Mouse (Mus musculus) brown adipose tissue, adult 24 weeks (tissue): ENCODE measurements around the gene Zbtb20. TPM values are rescaled to one million over a fixed set of nuclear protein-coding genes. Genes with fewer than 3 reads are reported as not detected.

Source experiments
- H3K27ac ChIP-seq: fragments of 200-500 bp; replicated peaks from 2 replicates; pipeline ENCODE4 v1.5.1; 2012; ENCODE audit warnings: low read depth, mild to moderate bottlenecking, low read length
- H3K4me1 ChIP-seq: fragments of 200-500 bp; 2 replicates; pipeline ENCODE4 v1.6.1; 2012; ENCODE audit warnings: low read length, mixed read lengths; ENCODE audit not compliant: control insufficient read depth, insufficient read depth, insufficient read length
- H3K4me3 ChIP-seq: fragments of 200-500 bp; 2 replicates; pipeline ENCODE4 v1.5.1; 2012; ENCODE audit warnings: low read depth, mild to moderate bottlenecking, low read length, moderate library complexity; ENCODE audit not compliant: insufficient read depth
- polyA plus RNA-seq: library from polyadenylated mRNA; stranded (reverse); fragments of >200 nt; gene quantifications from 2 replicates; pipeline ENCODE4 v1.2.4, GENCODE M21; 2012; ENCODE audit not compliant: missing spikeins, insufficient read depth, insufficient read length

Zbtb20 gene
- polyA plus RNA-seq, 1 experiment = 30.7 TPM

- Histone ChIP-seq H3K4me1 (peaks cover 24% of the 10 kb centered on the region), H3K4me3 (no peak overlapping the region), H3K27ac (peak overlapping the region; percentile 15)
Observed at GRCm38 (mm10) chr16:43549425-43550089, 673.9 kb downstream of the Zbtb20 start.

- Histone ChIP-seq H3K27ac (no peak overlapping the region), H3K4me1 (peaks cover 10% of the 10 kb centered on the region), H3K4me3 (no peak overlapping the region)
Observed at GRCm38 (mm10) chr16:43552443-43552842, 676.8 kb downstream of the Zbtb20 start.

GRCm38 (mm10) chr16:43557385-43557784 lies 681.7 kb downstream of the Zbtb20 start:
- Histone ChIP-seq H3K27ac (no peak overlapping the region), H3K4me1 (peaks cover 14% of the 10 kb centered on the region), H3K4me3 (no peak overlapping the region)

GRCm38 (mm10) chr16:43561330-43561729 lies 685.6 kb downstream of the Zbtb20 start:
- peaks cover 12% of the 10 kb centered on the region for H3K4me1 ChIP-seq
- H3K27ac ChIP-seq = no peak overlapping the region
- no peak overlapping the region for H3K4me3 ChIP-seq

- H3K27ac ChIP-seq = no peak overlapping the region
- no peak overlapping the region for H3K4me3 ChIP-seq
- peaks cover 12% of the 10 kb centered on the region for H3K4me1 ChIP-seq
Observed at GRCm38 (mm10) chr16:43561956-43562355, 686.3 kb downstream of the Zbtb20 start.

- Histone ChIP-seq H3K4me3 (no peak overlapping the region), H3K4me1 (no peaks in the 10 kb centered on the region), H3K27ac (no peak overlapping the region)
Observed at GRCm38 (mm10) chr16:43565872-43566271, 690.2 kb downstream of the Zbtb20 start.

GRCm38 (mm10) chr16:43566511-43566910 lies 690.8 kb downstream of the Zbtb20 start:
- no peak overlapping the region for H3K4me3 ChIP-seq
- no peak overlapping the region for H3K27ac ChIP-seq
- H3K4me1 ChIP-seq = no peaks in the 10 kb centered on the region

- Histone ChIP-seq H3K4me3 (no peak overlapping the region), H3K27ac (0 out of 2 replicates have a peak overlapping the region, but pooled peaks have one; percentile 9), H3K4me1 (no peaks in the 10 kb centered on the region; the same call in 1 of the 2 replicates)
Observed at GRCm38 (mm10) chr16:43571376-43572081, 695.8 kb downstream of the Zbtb20 start.

- H3K27ac ChIP-seq = no peak overlapping the region; the same call in 1 of the 2 replicates
- H3K4me1 ChIP-seq = peaks cover 3% of the 10 kb centered on the region; the same call in 1 of the 2 replicates
- H3K4me3 ChIP-seq = no peak overlapping the region
Observed at GRCm38 (mm10) chr16:43572171-43572570, 696.5 kb downstream of the Zbtb20 start.

GRCm38 (mm10) chr16:43572766-43573165 lies 697.1 kb downstream of the Zbtb20 start:
- Histone ChIP-seq H3K4me1 (peaks cover 3% of the 10 kb centered on the region; the same call in 1 of the 2 replicates), H3K27ac (peak overlapping the region; percentile 80), H3K4me3 (no peak overlapping the region)

GRCm38 (mm10) chr16:43573181-43573833 lies 697.6 kb downstream of the Zbtb20 start:
- Histone ChIP-seq H3K27ac (peak overlapping the region; percentile 80), H3K4me1 (peaks cover 3% of the 10 kb centered on the region; the same call in 1 of the 2 replicates), H3K4me3 (no peak overlapping the region)

- Histone ChIP-seq H3K4me3 (no peak overlapping the region), H3K27ac (peak overlapping the region; percentile 80), H3K4me1 (peaks cover 9% of the 10 kb centered on the region; the same call in 1 of the 2 replicates)
Observed at GRCm38 (mm10) chr16:43574006-43574764, 698.5 kb downstream of the Zbtb20 start.

GRCm38 (mm10) chr16:43575066-43575465 lies 699.4 kb downstream of the Zbtb20 start:
- Histone ChIP-seq H3K27ac (no peak overlapping the region), H3K4me1 (peaks cover 10% of the 10 kb centered on the region; the same call in 1 of the 2 replicates), H3K4me3 (no peak overlapping the region)

- no peak overlapping the region for H3K4me3 ChIP-seq
- H3K4me1 ChIP-seq = peaks cover 10% of the 10 kb centered on the region; the same call in 1 of the 2 replicates
- H3K27ac ChIP-seq = no peak overlapping the region
Observed at GRCm38 (mm10) chr16:43575507-43575906, 699.8 kb downstream of the Zbtb20 start.
